Mouse (Mus musculus): Measurements from ENCODE around the gene Ifna1. TPM values are rescaled to one million over a fixed set of nuclear protein-coding genes. Genes with fewer than 3 reads are reported as not detected.
A peak's percentile ranks its signal among the peaks of the same experiment; 100 is the strongest.
"Not testable (repeated sequence)": the region's sequence is repeated elsewhere in the genome, so short reads cannot be mapped to it uniquely, and the experiment has no call there.

Gene Ifna1
- total and polyA plus RNA-seq, 2 experiments from 2014 or later = not detected

DNA sequence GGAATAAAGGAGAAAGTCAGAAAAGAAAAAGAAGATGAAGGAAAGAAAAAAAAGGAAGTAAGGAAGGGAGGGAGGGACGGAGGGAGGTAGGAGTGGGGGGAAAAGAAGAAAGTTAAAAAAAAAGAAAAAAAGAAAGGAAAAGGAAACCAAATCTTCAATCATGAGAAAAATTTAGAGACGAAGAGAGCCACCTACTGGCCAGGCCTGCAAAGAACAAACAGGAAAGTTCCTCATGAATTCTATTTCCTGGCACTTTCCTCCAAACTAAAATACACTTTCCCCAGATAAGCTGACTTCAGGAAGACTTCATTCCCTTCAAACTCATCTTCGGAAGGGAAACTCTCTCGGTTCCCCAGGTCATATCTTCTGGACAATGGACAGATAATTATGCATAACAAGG is 19.4 kb upstream of the Ifna1 start:
- no peaks in the 10 kb centered on the region for H3K4me1 ChIP-seq (ENCODE audit: insufficient read depth, low read length)
- WGBS = 23% methylated on average over 4 of the region's 4 CpGs
- no peaks in the 10 kb centered on the region for H3K9me3 ChIP-seq (ENCODE audit: low read length)
- H3K36me3 ChIP-seq (ENCODE audit: insufficient read depth, low read length) = no peaks in the 10 kb centered on the region
- H3K27ac ChIP-seq = no peak overlapping the region
- DNase-seq (ENCODE audit: low spot score) (peak; percentile 36), ATAC-seq (no peak)
- no peak overlapping the region for H3K4me2 ChIP-seq (ENCODE audit: low read depth, low read length)
- H3K27me3 ChIP-seq (ENCODE audit: insufficient read depth, low read length) = no peaks in the 10 kb centered on the region
- no peak overlapping the region for H3K4me3 ChIP-seq (ENCODE audit: low read length)
- no peak overlapping the region for H3K9ac ChIP-seq (replicated peaks; ENCODE audit: low read length)
- TF ChIP-seq CTCF (IDR thresholded peaks at IDR 0.05; ENCODE audit: low read depth) = peak; percentile 62

DNA sequence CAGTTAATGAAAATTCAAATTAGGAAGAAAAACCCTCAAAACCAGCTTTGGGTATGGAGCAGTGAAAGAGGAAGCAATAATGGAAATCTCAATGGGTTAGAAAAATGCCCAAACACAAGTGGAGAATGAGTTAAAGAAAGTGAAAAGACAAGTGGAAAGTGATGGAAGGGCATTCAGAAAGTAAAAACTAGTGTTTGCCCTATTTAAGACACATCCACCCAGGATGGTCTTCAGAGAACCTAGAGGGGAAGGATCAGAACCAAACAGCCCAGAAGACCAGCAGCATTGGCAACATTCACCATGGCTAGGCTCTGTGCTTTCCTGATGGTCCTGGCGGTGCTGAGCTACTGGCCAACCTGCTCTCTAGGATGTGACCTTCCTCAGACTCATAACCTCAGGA is 14.7 kb upstream of the Ifna1 start, which contains the start of gene Ifna5:
TSS of gene Ifna5 (plus strand) at position 301 of the 400 bp plus-strand sequence.
- 82% methylated on average over 1 of the region's 1 CpGs for WGBS
- DNase-seq (ENCODE audit: low spot score); H3K27me3 ChIP-seq (ENCODE audit: insufficient read depth, low read length); H3K9ac ChIP-seq (replicated peaks; ENCODE audit: low read length); H3K27ac ChIP-seq; H3K9me3 ChIP-seq (ENCODE audit: low read length); ATAC-seq; H3K4me1 ChIP-seq (ENCODE audit: insufficient read depth, low read length); H3K4me3 ChIP-seq (ENCODE audit: low read length); H3K36me3 ChIP-seq (ENCODE audit: insufficient read depth, low read length); H3K4me2 ChIP-seq (ENCODE audit: low read depth, low read length): not testable (repeated sequence)

DNA sequence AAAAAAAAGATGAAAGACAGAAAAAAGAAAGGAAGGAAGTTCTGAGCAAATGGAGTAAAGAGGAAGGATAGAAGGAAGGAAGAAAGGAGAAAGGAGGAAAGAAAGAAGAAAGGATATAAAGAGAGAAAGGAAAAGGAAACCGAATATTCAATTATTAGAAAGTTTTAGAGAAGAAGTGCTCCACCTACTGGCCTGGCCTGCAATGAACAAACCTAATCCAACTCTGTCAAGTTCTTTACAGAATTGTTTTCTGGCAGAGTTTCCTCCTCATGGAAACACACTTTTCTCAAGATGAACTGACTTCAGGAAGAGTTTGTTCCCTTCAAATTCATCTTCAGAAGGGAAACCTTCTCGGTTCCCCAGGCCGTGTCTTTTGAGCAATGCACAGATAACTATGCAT is 11.1 kb upstream of the Ifna1 start:
- no peak overlapping the region for H3K9ac ChIP-seq (replicated peaks; ENCODE audit: low read length)
- DNase-seq (ENCODE audit: low spot score) (peak; percentile 39), ATAC-seq (no peak)
- WGBS = 44% methylated on average over 3 of the region's 3 CpGs
- no peak overlapping the region for H3K27ac ChIP-seq
- no peaks in the 10 kb centered on the region for H3K27me3 ChIP-seq (ENCODE audit: insufficient read depth, low read length)
- H3K4me2 ChIP-seq (ENCODE audit: low read depth, low read length) = no peak overlapping the region
- H3K36me3 ChIP-seq (ENCODE audit: insufficient read depth, low read length) = no peaks in the 10 kb centered on the region
- peak; percentile 60 for TF ChIP-seq CTCF (IDR thresholded peaks at IDR 0.05; ENCODE audit: low read depth)
- no peaks in the 10 kb centered on the region for H3K4me1 ChIP-seq (ENCODE audit: insufficient read depth, low read length)
- no peak overlapping the region for H3K4me3 ChIP-seq (ENCODE audit: low read length)
- H3K9me3 ChIP-seq (ENCODE audit: low read length) = no peaks in the 10 kb centered on the region

DNA sequence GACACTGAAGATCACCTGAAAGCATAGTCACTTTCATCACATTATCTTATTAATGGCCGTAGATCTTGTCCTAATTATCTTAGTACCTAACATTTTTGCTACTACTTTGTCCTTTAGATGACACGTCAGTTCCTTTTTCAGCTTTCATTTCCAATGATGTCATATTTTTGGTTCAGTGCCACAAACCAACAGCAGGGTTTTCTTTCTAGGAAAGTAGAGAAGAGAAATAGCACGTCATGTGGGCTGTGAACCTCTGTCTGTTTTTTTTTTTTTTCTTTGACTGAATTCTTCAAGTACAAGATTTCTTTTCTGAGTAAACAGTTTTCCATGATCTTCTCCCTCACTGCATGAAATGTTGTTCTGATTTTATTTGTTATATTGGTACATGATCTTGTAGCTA is 9.8 kb upstream of the Ifna1 start:
- H3K4me3 ChIP-seq (ENCODE audit: low read length) = no peak overlapping the region
- no peaks in the 10 kb centered on the region for H3K9me3 ChIP-seq (ENCODE audit: low read length)
- H3K9ac ChIP-seq (replicated peaks; ENCODE audit: low read length) = no peak overlapping the region
- H3K36me3 ChIP-seq (ENCODE audit: insufficient read depth, low read length) = no peaks in the 10 kb centered on the region
- H3K4me2 ChIP-seq (ENCODE audit: low read depth, low read length) = no peak overlapping the region
- H3K27me3 ChIP-seq (ENCODE audit: insufficient read depth, low read length) = no peaks in the 10 kb centered on the region
- H3K27ac ChIP-seq = no peak overlapping the region
- no peak for TF ChIP-seq CTCF (IDR thresholded peaks at IDR 0.05; ENCODE audit: low read depth)
- ATAC-seq = no peak
- 68% methylated on average over 3 of the region's 3 CpGs for WGBS
- no peak for DNase-seq (ENCODE audit: low spot score)
- no peaks in the 10 kb centered on the region for H3K4me1 ChIP-seq (ENCODE audit: insufficient read depth, low read length)

DNA sequence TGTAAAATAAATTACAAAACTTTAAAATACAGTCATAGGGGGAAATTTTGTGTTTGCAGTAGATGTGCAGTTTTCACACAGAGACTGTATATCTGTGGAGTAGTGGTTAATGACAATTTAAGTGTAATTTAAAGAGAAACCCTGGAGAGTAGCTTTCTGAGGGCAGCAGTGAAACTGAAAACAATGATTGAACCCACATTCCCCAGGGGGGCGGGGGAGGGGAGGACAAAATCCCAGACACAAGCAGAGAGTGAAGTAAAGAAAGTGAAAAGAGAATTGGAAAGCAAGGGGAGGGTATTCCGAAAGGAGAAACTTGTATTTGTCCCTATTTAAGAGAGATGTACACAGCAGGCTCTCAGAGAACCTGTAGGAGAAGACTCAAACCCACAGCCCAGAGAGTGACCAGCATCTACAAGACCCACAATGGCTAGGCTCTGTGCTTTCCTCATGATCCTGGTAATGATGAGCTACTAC is 8.4 kb upstream of the Ifna1 start, which contains the start of gene Ifna4:
TSS of gene Ifna4 (plus strand) at position 424 of the 474 bp plus-strand sequence.
- Histone ChIP-seq H3K9ac (replicated peaks; ENCODE audit: low read length) (no peak within 1 kb of the TSS), H3K36me3 (ENCODE audit: insufficient read depth, low read length) (no peaks in the 10 kb centered on the region), H3K4me2 (ENCODE audit: low read depth, low read length) (no peak within 1 kb of the TSS), H3K4me1 (ENCODE audit: insufficient read depth, low read length) (no peaks in the 10 kb centered on the region), H3K27me3 (ENCODE audit: insufficient read depth, low read length) (no peaks in the 10 kb centered on the region), H3K9me3 (ENCODE audit: low read length) (no peaks in the 10 kb centered on the region), H3K4me3 (ENCODE audit: low read length) (no peak within 1 kb of the TSS), H3K27ac (no peak within 1 kb of the TSS)
- WGBS = 47% methylated on average over 2 of the region's 2 CpGs
- DNase-seq (ENCODE audit: low spot score) (no peak), ATAC-seq (no peak)
- TF ChIP-seq CTCF (IDR thresholded peaks at IDR 0.05; ENCODE audit: low read depth) = no peak

DNA sequence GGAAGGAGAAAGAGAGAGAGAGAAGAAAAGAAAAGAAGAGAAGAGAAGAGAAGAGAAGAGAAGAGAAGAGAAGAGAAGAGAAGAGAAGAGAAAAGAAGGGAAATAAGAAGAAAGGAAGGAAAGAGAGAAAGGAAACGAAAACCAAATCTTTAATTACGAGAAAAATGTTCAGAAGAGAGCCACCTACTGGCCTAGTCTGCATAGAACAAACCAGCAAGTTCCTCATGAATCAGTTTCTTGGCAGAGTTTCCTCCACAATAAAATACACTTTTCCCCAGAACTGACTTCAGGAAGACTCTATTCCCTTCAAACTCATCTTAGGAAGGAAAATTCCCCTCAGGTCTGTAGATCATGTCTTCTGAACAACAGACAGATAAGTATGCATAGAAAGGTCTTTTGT is 4.6 kb upstream of the Ifna1 start:
- 65% methylated on average over 2 of the region's 2 CpGs for WGBS
- H3K4me3 ChIP-seq (ENCODE audit: low read length) = no peak overlapping the region
- H3K27me3 ChIP-seq (ENCODE audit: insufficient read depth, low read length) = no peaks in the 10 kb centered on the region
- no peak overlapping the region for H3K9ac ChIP-seq (replicated peaks; ENCODE audit: low read length)
- no peak overlapping the region for H3K4me2 ChIP-seq (ENCODE audit: low read depth, low read length)
- H3K36me3 ChIP-seq (ENCODE audit: insufficient read depth, low read length) = no peaks in the 10 kb centered on the region
- H3K4me1 ChIP-seq (ENCODE audit: insufficient read depth, low read length) = no peaks in the 10 kb centered on the region
- TF ChIP-seq CTCF (IDR thresholded peaks at IDR 0.05; ENCODE audit: low read depth) = peak; percentile 30; the same call in 1 of the 2 replicates
- ATAC-seq = no peak
- H3K9me3 ChIP-seq (ENCODE audit: low read length) = no peaks in the 10 kb centered on the region
- DNase-seq (ENCODE audit: low spot score) = no peak
- no peak overlapping the region for H3K27ac ChIP-seq

DNA sequence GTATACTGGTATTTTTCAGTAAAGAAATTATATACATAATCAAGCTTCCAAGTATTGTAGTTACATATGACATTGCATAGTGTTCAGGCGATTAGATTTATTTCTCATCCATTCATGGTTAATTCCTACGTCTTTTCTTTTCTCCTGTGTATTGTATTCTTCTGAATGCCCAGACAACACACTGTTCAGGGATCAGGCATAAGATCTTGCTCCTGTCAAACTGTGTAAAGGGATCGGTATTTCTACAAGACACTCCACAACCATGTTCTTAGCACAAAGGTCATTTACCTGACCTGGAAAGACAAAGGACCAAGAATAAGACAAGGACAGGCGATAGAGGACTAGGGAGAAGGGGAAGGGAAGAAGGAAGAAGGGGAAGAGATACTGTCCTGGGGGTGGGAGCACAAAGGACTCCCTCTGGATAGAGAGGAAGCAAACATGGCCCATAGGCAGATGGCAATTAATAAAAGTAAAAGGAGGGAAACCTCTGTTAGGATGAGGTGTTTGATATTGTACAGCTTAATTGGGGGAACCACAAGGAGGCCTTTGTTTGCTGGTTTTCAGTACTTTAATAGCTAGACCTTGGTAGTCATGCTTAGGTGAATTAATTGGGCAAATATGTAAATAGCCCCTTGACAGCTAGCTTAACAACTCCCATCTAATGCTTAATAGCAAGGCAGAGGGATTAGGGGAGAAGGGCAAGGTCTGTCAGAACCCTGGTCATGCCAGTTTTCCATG is 1.3 kb downstream of the Ifna1 start:
- ATAC-seq = no peak
- WGBS = 37% methylated on average over 4 of the region's 4 CpGs
- H3K9me3 ChIP-seq (ENCODE audit: low read length) = no peaks in the 10 kb centered on the region
- H3K36me3 ChIP-seq (ENCODE audit: insufficient read depth, low read length) = no peaks in the 10 kb centered on the region
- H3K27me3 ChIP-seq (ENCODE audit: insufficient read depth, low read length) = no peaks in the 10 kb centered on the region
- H3K4me1 ChIP-seq (ENCODE audit: insufficient read depth, low read length) = no peaks in the 10 kb centered on the region
- no peak for DNase-seq (ENCODE audit: low spot score)
- no peak overlapping the region for H3K4me3 ChIP-seq (ENCODE audit: low read length)
- H3K9ac ChIP-seq (replicated peaks; ENCODE audit: low read length) = no peak overlapping the region
- no peak overlapping the region for H3K4me2 ChIP-seq (ENCODE audit: low read depth, low read length)
- no peak for TF ChIP-seq CTCF (IDR thresholded peaks at IDR 0.05; ENCODE audit: low read depth)
- H3K27ac ChIP-seq = no peak overlapping the region
